Mouse (Mus musculus): ENCODE data around the gene Gm20715.
"Not testable (repeated sequence)": the region's sequence is repeated elsewhere in the genome, so short reads cannot be mapped to it uniquely, and the experiment has no call there.

Gm20715 gene

GRCm38 (mm10) chr7:6410043-6410442 is at the start of gene Gm20715:
Gene Gm20715 (plus strand): TSS chr7:6410277.
- peak; percentile 80 for DNase-seq (ENCODE audit: low read depth, low spot score)

- DNase-seq (ENCODE audit: low read depth, low spot score) = no peak
These were observed 49.5 kb upstream of the Gm20715 start for GRCm38 (mm10) chr7:6360477-6361060.

DNA sequence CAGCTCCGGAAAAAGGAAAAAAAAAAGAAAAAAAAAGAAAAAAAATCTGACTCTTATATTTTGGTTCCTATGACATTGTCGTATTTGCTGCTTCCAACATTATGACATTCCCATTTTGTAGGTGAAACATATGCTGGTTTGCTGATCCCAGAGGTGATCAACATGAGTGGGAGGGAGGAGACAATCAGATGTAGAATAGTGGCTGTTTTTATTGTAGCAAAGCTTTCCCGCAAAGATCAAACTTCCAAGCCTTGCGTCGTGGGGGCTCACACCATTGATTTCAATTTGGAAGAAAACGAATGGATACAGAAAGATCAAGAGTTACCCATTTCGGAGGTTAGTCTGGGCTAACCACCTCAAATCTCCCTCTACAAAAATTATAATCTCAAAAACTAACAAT is 48.3 kb upstream of the Gm20715 start:
- DNase-seq (ENCODE audit: low read depth, low spot score) = no peak

GRCm38 (mm10) chr7:6362268-6363046 is 47.6 kb upstream of the Gm20715 start:
- peak; percentile 100 for DNase-seq (ENCODE audit: low read depth, low spot score)

- peak; percentile 99 for DNase-seq (ENCODE audit: low read depth, low spot score)
These were observed 47.0 kb upstream of the Gm20715 start, which contains the start of gene Zfp78 for GRCm38 (mm10) chr7:6363047-6363488. Gene Zfp78 (plus strand): TSS chr7:6363280.

GRCm38 (mm10) chr7:6364761-6365160 is 45.3 kb upstream of the Gm20715 start:
- no peak for DNase-seq (ENCODE audit: low read depth, low spot score)

- DNase-seq (ENCODE audit: low read depth, low spot score) = no peak
These were observed 42.9 kb upstream of the Gm20715 start for GRCm38 (mm10) chr7:6367185-6367584.

GRCm38 (mm10) chr7:6368146-6368545 is 41.9 kb upstream of the Gm20715 start:
- not testable (repeated sequence) for DNase-seq (ENCODE audit: low read depth, low spot score)

- no peak for DNase-seq (ENCODE audit: low read depth, low spot score)
These were observed 40.6 kb upstream of the Gm20715 start for GRCm38 (mm10) chr7:6369460-6369859.

DNA sequence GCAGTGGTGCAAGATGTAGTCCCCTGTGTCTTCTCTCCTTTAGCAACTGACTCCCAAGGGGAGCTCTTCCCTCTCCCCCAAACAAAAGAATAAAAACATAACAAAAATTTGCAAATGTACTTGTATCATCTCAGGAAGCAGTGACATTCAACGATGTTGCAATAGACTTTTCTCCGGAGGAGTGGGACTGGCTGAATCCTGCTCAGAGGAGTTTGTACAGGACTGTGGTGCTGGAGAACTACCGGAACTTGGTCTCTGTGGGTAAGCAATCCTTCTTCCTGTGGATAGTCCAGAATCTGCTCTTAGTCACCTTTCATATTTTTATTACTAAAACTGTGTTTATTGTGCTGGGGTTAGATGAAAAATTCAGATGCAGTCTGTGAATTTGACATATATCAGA is 37.1 kb upstream of the Gm20715 start:
- DNase-seq (ENCODE audit: low read depth, low spot score) = no peak

- DNase-seq (ENCODE audit: low read depth, low spot score) = peak; percentile 89
These were observed 31.6 kb upstream of the Gm20715 start for GRCm38 (mm10) chr7:6378441-6378840.

DNA sequence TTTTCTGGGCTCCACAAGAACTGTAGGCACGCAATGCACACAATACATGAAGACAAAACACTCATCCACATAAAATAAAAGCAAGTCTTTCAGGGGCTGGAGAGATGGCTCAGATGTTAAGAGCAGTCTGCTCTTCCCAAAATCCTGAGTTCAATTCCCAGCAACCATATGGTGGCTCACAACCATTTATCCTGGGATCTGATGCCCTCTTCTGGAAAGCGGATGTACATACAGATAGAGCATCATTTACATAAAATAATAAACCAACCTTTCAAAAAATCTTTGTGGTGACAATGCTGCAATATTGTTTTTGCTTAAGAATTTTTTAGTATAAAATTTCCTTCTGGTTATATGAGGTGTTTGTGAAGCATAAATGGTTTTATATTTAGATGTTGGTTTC is 28.6 kb upstream of the Gm20715 start:
- peak; percentile 12 for DNase-seq (ENCODE audit: low read depth, low spot score)

DNA sequence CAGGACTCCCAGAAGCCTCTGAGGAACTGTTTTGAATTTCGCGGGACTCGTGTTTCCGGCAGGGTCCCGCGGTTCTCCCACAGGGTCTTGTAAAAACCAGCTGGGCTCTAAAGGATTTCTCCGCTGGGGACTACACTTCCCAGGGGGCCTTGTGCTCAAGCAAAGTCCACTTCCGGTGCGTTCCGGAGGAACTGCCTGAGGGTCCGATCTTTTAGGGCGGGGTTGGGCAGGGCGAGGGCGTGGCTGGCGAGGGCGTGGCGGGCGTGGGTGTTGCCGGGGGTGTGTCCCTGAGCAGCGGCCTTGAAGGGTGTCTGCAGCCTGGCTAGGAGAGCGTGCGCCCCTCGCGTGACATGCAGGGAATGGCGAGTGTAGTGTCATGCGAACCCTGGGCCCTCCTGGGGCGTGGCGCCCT is 27.0 kb upstream of the Gm20715 start, which contains the start of gene Zfp28:
Gene Zfp28 (plus strand): TSS at position 252 of the 412 bp plus-strand sequence.
- peak; percentile 97 for DNase-seq (ENCODE audit: low read depth, low spot score)

DNA sequence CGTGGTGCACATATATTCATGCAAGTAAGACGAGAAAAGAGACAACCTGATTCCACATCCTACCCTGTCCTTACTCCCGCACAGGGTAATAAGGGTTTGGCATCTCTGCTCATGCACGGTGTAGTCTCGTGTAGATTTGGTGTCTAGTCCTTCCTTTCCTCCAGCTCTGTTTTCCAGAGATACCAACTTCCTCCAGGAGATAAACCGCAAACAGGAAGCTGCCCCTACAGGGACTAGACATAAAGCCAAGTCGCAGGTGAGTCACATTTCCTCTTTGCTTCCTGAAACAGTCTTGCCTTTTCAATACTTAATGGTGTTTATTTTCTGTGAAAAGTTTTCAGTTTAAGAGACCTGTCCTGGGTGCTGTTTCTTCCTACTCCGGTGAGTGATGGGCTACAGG is 26.1 kb upstream of the Gm20715 start:
- DNase-seq (ENCODE audit: low read depth, low spot score) = no peak

DNA sequence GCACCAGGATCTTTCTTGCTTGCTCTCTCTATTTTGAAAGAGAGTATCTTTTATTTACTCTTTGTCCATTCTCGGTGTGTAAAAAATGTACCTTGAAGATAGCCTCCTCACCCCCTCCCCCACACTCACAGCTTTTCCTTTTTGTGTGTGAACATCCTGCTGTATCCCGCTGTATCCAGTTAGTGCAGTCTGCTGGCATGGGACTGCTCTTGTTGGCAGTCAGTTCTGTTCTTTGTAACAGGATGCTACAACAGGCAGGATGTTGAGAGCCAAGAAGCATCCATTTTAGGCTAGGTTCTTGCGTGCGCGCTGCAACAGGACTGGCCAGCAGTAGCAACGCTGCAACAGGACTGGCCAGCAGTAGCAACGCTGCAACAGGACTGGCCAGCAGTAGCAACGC is 23.1 kb upstream of the Gm20715 start:
- DNase-seq (ENCODE audit: low read depth, low spot score) = peak; percentile 68

- no peak for DNase-seq (ENCODE audit: low read depth, low spot score)
These were observed 21.1 kb upstream of the Gm20715 start for GRCm38 (mm10) chr7:6388971-6389370.

GRCm38 (mm10) chr7:6389449-6389848 is 20.6 kb upstream of the Gm20715 start:
- DNase-seq (ENCODE audit: low read depth, low spot score) = no peak

DNA sequence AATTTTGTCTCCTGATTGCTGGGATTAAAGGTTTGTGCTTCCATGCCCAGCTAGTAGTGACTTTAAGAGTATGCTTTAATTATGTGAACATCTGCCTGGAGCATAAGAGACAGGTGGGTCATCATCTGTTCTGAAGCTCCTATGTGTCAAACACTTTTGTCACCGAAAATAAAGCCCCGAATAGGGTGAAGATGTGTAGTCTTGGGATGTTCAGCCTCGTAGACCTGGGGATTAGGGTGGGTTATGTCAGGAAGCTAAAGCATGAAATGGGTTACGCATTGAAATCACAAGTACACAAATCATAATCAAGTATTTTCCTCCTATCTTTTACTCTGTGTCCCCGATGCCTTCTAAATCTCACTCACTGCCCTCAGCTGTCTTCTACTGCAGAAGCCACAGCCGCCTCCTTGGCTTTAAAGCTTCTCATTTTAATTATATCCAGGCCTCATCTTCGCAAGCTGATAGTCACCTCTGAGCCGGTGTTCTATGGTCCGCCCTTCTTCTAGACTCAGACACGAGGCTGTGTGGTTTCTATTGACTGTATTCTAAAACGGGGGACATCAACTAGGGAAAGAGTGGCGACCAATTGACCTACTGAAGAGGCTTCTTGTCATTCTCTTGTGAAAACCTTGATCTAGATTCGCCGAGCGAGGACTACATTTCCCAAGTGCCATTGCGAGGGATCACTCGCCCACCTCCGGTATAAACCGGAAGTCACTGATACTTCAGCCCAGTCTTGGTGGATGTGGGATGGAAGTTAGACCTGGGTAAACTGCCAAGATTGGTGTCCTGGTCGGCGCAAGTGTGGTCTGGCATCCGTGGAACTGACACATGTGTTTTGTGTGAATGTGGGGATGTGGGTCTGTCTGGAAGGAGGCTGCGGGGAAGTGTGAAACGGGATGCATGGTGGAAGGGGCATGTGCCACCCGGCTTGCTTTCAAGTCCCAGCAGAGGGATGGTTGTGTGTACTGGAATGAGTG is 11.8 kb upstream of the Gm20715 start, which contains the start of gene Smim17:
Gene Smim17 (plus strand): TSS at position 720 of the 980 bp plus-strand sequence.
- DNase-seq (ENCODE audit: low read depth, low spot score) = peak; percentile 90

- DNase-seq (ENCODE audit: low read depth, low spot score) = peak; percentile 67
These were observed 4.8 kb downstream of the Gm20715 start for GRCm38 (mm10) chr7:6414626-6415441.

GRCm38 (mm10) chr7:6415442-6415787 is 5.3 kb downstream of the Gm20715 start:
- no peak for DNase-seq (ENCODE audit: low read depth, low spot score)

DNA sequence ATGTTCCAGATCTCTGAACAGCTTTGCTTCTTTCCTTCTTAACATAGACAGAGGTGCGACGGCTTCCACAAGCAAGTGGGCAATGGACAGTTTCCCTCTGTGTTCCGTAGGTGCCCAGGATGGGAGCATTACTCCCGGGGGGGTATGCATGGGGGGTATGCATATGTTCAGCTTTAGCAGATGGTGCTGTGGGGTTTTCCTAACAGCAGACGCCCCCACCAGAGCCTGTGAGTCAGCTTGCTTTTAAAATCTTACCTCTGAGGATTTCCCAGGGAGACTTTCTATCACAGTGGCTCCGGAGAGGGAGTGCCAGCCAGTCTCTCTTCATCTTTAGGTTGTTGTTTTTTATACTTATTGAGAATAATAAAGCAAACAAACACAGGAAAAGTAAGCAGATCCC is 9.8 kb downstream of the Gm20715 start:
- DNase-seq (ENCODE audit: low read depth, low spot score) = peak; percentile 80

Data from brain, adult 2 months (tissue).